In genomic region chr1:183442015-183442774, GRCm38 (mm10) we compare ENCODE assay signal across 8 mouse cellular contexts. TPM values are rescaled to one million over a fixed set of nuclear protein-coding genes. Genes with fewer than 3 reads are reported as not detected.
DNase-seq lines count a peak whose midpoint lies in the region; ATAC-seq and TF ChIP-seq lines count a peak whose summit lies in the region.

No protein-coding gene starts in this region.

- H3K9me3 ChIP-seq in limb, embryonic 13.5 days = no peaks in the 10 kb centered on the region

- no peak overlapping the region for H3K27ac ChIP-seq in heart, adult 2 months
- no peak overlapping the region for H3K27ac ChIP-seq in limb, embryonic 13.5 days

- H3K9ac ChIP-seq in heart, adult 2 months (ENCODE audit: low read depth, low read length) = no peak overlapping the region
- no peak overlapping the region for H3K9ac ChIP-seq in limb, embryonic 13.5 days

- H3K36me3 ChIP-seq in heart, adult 2 months (ENCODE audit: control insufficient read depth, insufficient read depth, low read length) = no peaks in the 10 kb centered on the region
- H3K36me3 ChIP-seq in limb, embryonic 13.5 days = no peaks in the 10 kb centered on the region
- no peaks in the 10 kb centered on the region for H3K36me3 ChIP-seq in splenic B cell, adult 2 months (ENCODE audit: control insufficient read depth, insufficient read depth, low read length, poor library complexity, severe bottlenecking)

- intact Hi-C loops in heart, adult 2 months (cut with DNase I) = no loop called here

- ATAC-seq in limb, embryonic 13.5 days (ENCODE audit: low FRiP score, low read depth) = 0 out of 2 replicates have a peak, but pooled peaks have one; percentile 66

- H3K79me2 ChIP-seq in heart, adult 2 months (replicated peaks; ENCODE audit: control insufficient read depth, insufficient read depth, low read length) = no peaks in the 10 kb centered on the region

- H3K4me3 ChIP-seq in heart, adult 2 months = no peak overlapping the region
- H3K4me3 ChIP-seq in limb, embryonic 13.5 days = no peak overlapping the region

- no peaks in the 10 kb centered on the region for H3K27me3 ChIP-seq in heart, adult 2 months (ENCODE audit: control insufficient read depth, insufficient read depth, low read length)
- H3K27me3 ChIP-seq in limb, embryonic 13.5 days = no peaks in the 10 kb centered on the region
- no peaks in the 10 kb centered on the region for H3K27me3 ChIP-seq in splenic B cell, adult 2 months (ENCODE audit: control insufficient read depth, insufficient read depth, low read length, poor library complexity, severe bottlenecking)

- WGBS in heart, adult 2 months = 25% methylated on average over 19 of the region's 19 CpGs
- 19% methylated on average over 19 of the region's 19 CpGs for WGBS in limb, embryonic 13.5 days

- peak; percentile 88 for DNase-seq in 416B (ENCODE audit: low read depth)
- DNase-seq in adrenal gland, postnatal 10 days = peak; percentile 86
- DNase-seq in embryo, embryonic 9.5 days (ENCODE audit: extremely low spot score) = peak; percentile 85
- peak; percentile 69 to 73 for DNase-seq in heart, adult 2 months
- peak; percentile 66 to 83 for DNase-seq in kidney, adult 8-10 months
- DNase-seq in naive thymus-derived CD4-positive, alpha-beta T cell, adult 2 months (ENCODE audit: low read depth) = peak; percentile 84
- peak; percentile 86 for DNase-seq in splenic B cell, adult 2 months (ENCODE audit: low read depth, low spot score)

- peak; percentile 94 for TF ChIP-seq CTCF in heart, adult 2 months (IDR thresholded peaks at IDR 0.05)

- no peaks in the 10 kb centered on the region; the same call in 1 of the 2 replicates for H3K4me1 ChIP-seq in heart, adult 2 months (ENCODE audit: control insufficient read depth, insufficient read depth, low read length)
- H3K4me1 ChIP-seq in limb, embryonic 13.5 days = peaks cover 13% of the 10 kb centered on the region

- H3K4me2 ChIP-seq in limb, embryonic 13.5 days (replicated peaks) = peak overlapping the region; percentile 35

- TF ChIP-seq EP300 in heart, adult 2 months (IDR thresholded peaks at IDR 0.05; ENCODE audit: insufficient read depth, low read depth, low read length) = peak; percentile 81

- no peak for TF ChIP-seq POLR2A in heart, adult 2 months (IDR thresholded peaks at IDR 0.05; ENCODE audit: insufficient read depth, low read depth, low read length)

RNA-seq across cellular contexts. Expression of gene Hhipl2, which starts 24.2 kb away (rescaled TPM):
- total RNA-seq in adrenal gland, postnatal 10 days (2021) = not detected
- total RNA-seq in heart, adult 2 months (2021) = not detected
- 1.4 and 2.1 TPM in 2 replicates for polyA plus RNA-seq in heart, adult 2 months (2012; rRNA removed)
- 0.14 and 0.59 TPM in 2 replicates for polyA plus RNA-seq in limb, embryonic 13.5 days (2015; fragmentation: Nextera tagmentation; extraction: Ambion mirVana)

RNA-seq across cellular contexts. Expression of gene Taf1a, which starts 53.4 kb away (rescaled TPM):
- 10 to 100 TPM; 12.7 to 13.3 TPM for total RNA-seq in adrenal gland, postnatal 10 days (2021)
- total RNA-seq in heart, adult 2 months (2021) = 10 to 100 TPM; 18.4 to 21.7 TPM
- polyA plus RNA-seq in heart, adult 2 months (2012; rRNA removed) = 10.2 and 17.8 TPM in 2 replicates
- polyA plus RNA-seq in limb, embryonic 13.5 days (2015; fragmentation: Nextera tagmentation; extraction: Ambion mirVana) = 21.9 and 24.4 TPM in 2 replicates
